In the genomic region with DNA sequence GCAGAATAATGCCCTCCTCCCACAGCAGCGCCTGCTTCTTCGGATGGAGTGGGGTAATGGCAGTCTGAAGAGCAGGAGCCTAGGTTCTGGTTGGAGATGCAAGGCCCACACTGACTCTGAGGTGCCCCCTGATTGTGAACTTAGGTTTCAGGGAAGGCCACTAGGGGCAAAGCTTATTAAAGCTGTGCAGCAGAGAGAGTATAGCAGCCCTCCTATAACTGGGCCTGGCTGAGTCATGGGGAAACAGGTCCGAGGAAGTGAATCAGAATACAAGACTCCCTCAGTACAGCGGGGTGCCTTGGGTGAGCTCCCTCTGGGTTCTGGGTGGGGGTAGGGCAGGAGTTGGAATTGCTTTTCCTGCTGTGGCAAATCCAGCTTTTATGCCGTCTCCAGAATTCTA, we compare ENCODE assay signal across 12 mouse cellular contexts. TPM values are rescaled to one million over a fixed set of nuclear protein-coding genes. Genes with fewer than 3 reads are reported as not detected.
DNase-seq lines count a peak whose midpoint lies in the region; ATAC-seq lines count a peak whose summit lies in the region.
"Had no signal": no experiment of that assay in that cellular context is flagged by ENCODE, and none has a peak within 500 bp of the region (broad histone marks: within the 10 kb centered on the region; RNA-seq: fewer than 3 reads in every experiment).

No protein-coding gene starts in this region.

- 71% methylated on average over 5 of the region's 5 CpGs for whole genome bisulfite sequencing in forebrain, embryonic 13.5 days
- WGBS in forebrain, embryonic 16.5 days = 68% methylated on average over 5 of the region's 5 CpGs
- 62% methylated on average over 5 of the region's 5 CpGs for WGBS in midbrain, embryonic 14.5 days
- 69% methylated on average over 5 of the region's 5 CpGs for WGBS in midbrain, embryonic 16.5 days
- WGBS in hindbrain, embryonic 11.5 days = 70% methylated on average over 5 of the region's 5 CpGs
- WGBS in neural tube, embryonic 14.5 days = 71% methylated on average over 5 of the region's 5 CpGs

- no peak for ATAC-seq in forebrain, embryonic 13.5 days
- no peak for ATAC-seq in forebrain, embryonic 16.5 days
- ATAC-seq in midbrain, embryonic 14.5 days (ENCODE audit: low FRiP score, low TSS enrichment) = no peak
- no peak for ATAC-seq in midbrain, embryonic 16.5 days
- no peak for ATAC-seq in hindbrain, embryonic 11.5 days (ENCODE audit: low FRiP score)
- peak; percentile 15; the same call in 1 of the 2 replicates for ATAC-seq in neural tube, embryonic 14.5 days (ENCODE audit: low read depth)

- H3K4me3 ChIP-seq in forebrain, embryonic 13.5 days = no peak overlapping the region
- H3K4me3 ChIP-seq in forebrain, embryonic 16.5 days (replicated peaks; ENCODE audit: low read length) = no peak overlapping the region
- no peak overlapping the region for H3K4me3 ChIP-seq in midbrain, embryonic 14.5 days (replicated peaks; ENCODE audit: low read depth, low read length)
- H3K4me3 ChIP-seq in midbrain, embryonic 16.5 days (ENCODE audit: low read depth, low read length) = no peak overlapping the region
- H3K4me3 ChIP-seq in hindbrain, embryonic 11.5 days (ENCODE audit: low read depth, low read length) = no peak overlapping the region
- no peak overlapping the region for H3K4me3 ChIP-seq in neural tube, embryonic 14.5 days (ENCODE audit: low read depth, low read length)
- H3K4me3 ChIP-seq: heart, embryonic 15.5 days had no signal

- H3K4me1 ChIP-seq in forebrain, embryonic 13.5 days = peaks cover 65% of the 10 kb centered on the region
- peaks cover 42% of the 10 kb centered on the region for H3K4me1 ChIP-seq in forebrain, embryonic 16.5 days (replicated peaks; ENCODE audit: control insufficient read depth, insufficient read depth, low read length)
- peaks cover 44% of the 10 kb centered on the region for H3K4me1 ChIP-seq in midbrain, embryonic 14.5 days (ENCODE audit: control insufficient read depth, insufficient read depth, low read length)
- peaks cover 26% of the 10 kb centered on the region for H3K4me1 ChIP-seq in midbrain, embryonic 16.5 days (ENCODE audit: control insufficient read depth, insufficient read depth, low read length)
- peaks cover 9% of the 10 kb centered on the region; the same call in 1 of the 2 replicates for H3K4me1 ChIP-seq in hindbrain, embryonic 11.5 days (replicated peaks; ENCODE audit: control insufficient read depth, insufficient read depth, low read length)
- H3K4me1 ChIP-seq in neural tube, embryonic 14.5 days (ENCODE audit: control insufficient read depth, insufficient read depth, low read length) = peaks cover 44% of the 10 kb centered on the region

- no peak overlapping the region for H3K4me2 ChIP-seq in forebrain, embryonic 13.5 days
- H3K4me2 ChIP-seq in forebrain, embryonic 16.5 days (ENCODE audit: low read length) = no peak overlapping the region
- H3K4me2 ChIP-seq in midbrain, embryonic 14.5 days (ENCODE audit: low read length) = no peak overlapping the region
- no peak overlapping the region for H3K4me2 ChIP-seq in midbrain, embryonic 16.5 days (ENCODE audit: low read length)
- H3K4me2 ChIP-seq in hindbrain, embryonic 11.5 days (replicated peaks; ENCODE audit: low read depth, low read length) = no peak overlapping the region
- no peak overlapping the region for H3K4me2 ChIP-seq in neural tube, embryonic 14.5 days (ENCODE audit: low read depth, low read length)
- H3K4me2 ChIP-seq: heart, embryonic 15.5 days had no signal

- no peak for DNase-seq in midbrain, embryonic 14.5 days
- DNase-seq in hindbrain, embryonic 11.5 days (ENCODE audit: low spot score) = no peak
- DNase-seq in thymus, postnatal 25 days = no peak
- DNase-seq in left cerebral cortex, postnatal 10 days (ENCODE audit: extremely low spot score in 1 of 2, low spot score in 2 of 2) = no peak
- DNase-seq: kidney, postnatal 14 days had no signal

- no peak overlapping the region for H3K9ac ChIP-seq in forebrain, embryonic 13.5 days
- no peak overlapping the region for H3K9ac ChIP-seq in forebrain, embryonic 16.5 days (replicated peaks; ENCODE audit: low read depth, low read length)
- no peak overlapping the region for H3K9ac ChIP-seq in midbrain, embryonic 14.5 days (replicated peaks; ENCODE audit: low read length)
- no peak overlapping the region for H3K9ac ChIP-seq in midbrain, embryonic 16.5 days (ENCODE audit: low read depth, low read length)
- no peak overlapping the region for H3K9ac ChIP-seq in hindbrain, embryonic 11.5 days (ENCODE audit: low read depth, low read length)
- no peak overlapping the region for H3K9ac ChIP-seq in neural tube, embryonic 14.5 days (replicated peaks; ENCODE audit: low read depth, low read length)
- H3K9ac ChIP-seq: heart, embryonic 15.5 days; liver, embryonic 14.5 days had no signal

- no peaks in the 10 kb centered on the region for H3K27me3 ChIP-seq in forebrain, embryonic 13.5 days
- H3K27me3 ChIP-seq in forebrain, embryonic 16.5 days (replicated peaks; ENCODE audit: control insufficient read depth, insufficient read depth, low read length) = no peaks in the 10 kb centered on the region
- H3K27me3 ChIP-seq in midbrain, embryonic 14.5 days (ENCODE audit: control insufficient read depth, insufficient read depth, low read length) = no peaks in the 10 kb centered on the region
- no peaks in the 10 kb centered on the region for H3K27me3 ChIP-seq in midbrain, embryonic 16.5 days (ENCODE audit: control insufficient read depth, insufficient read depth, low read depth, low read length)
- H3K27me3 ChIP-seq in hindbrain, embryonic 11.5 days (ENCODE audit: control insufficient read depth, insufficient read depth, low read length) = no peaks in the 10 kb centered on the region
- no peaks in the 10 kb centered on the region for H3K27me3 ChIP-seq in neural tube, embryonic 14.5 days (ENCODE audit: control insufficient read depth, insufficient read depth, low read length)
- H3K27me3 ChIP-seq: heart, embryonic 15.5 days had no signal

- peak overlapping the region; percentile 26; the same call in 1 of the 2 replicates for H3K27ac ChIP-seq in forebrain, embryonic 13.5 days
- no peak overlapping the region for H3K27ac ChIP-seq in forebrain, embryonic 16.5 days (ENCODE audit: low read length)
- H3K27ac ChIP-seq in midbrain, embryonic 14.5 days (replicated peaks; ENCODE audit: low read depth, low read length) = peak overlapping the region; percentile 49; the same call in 1 of the 2 replicates
- H3K27ac ChIP-seq in midbrain, embryonic 16.5 days (ENCODE audit: low read length) = no peak overlapping the region
- H3K27ac ChIP-seq in hindbrain, embryonic 11.5 days (ENCODE audit: low read depth, low read length) = peak overlapping the region; percentile 59; the same call in 1 of the 2 replicates
- H3K27ac ChIP-seq in neural tube, embryonic 14.5 days (ENCODE audit: low read depth, low read length) = peak overlapping the region; percentile 48; the same call in 1 of the 2 replicates
- H3K27ac ChIP-seq: heart, embryonic 15.5 days; liver, embryonic 14.5 days had no signal

- no peaks in the 10 kb centered on the region for H3K9me3 ChIP-seq in forebrain, embryonic 13.5 days (replicated peaks)
- no peaks in the 10 kb centered on the region for H3K9me3 ChIP-seq in forebrain, embryonic 16.5 days (ENCODE audit: control insufficient read depth, low read length)
- no peaks in the 10 kb centered on the region for H3K9me3 ChIP-seq in midbrain, embryonic 14.5 days (ENCODE audit: control insufficient read depth, low read length)
- H3K9me3 ChIP-seq in midbrain, embryonic 16.5 days (replicated peaks; ENCODE audit: control insufficient read depth, low read length, poor library complexity, severe bottlenecking) = no peaks in the 10 kb centered on the region
- no peaks in the 10 kb centered on the region for H3K9me3 ChIP-seq in hindbrain, embryonic 11.5 days (ENCODE audit: control insufficient read depth, low read length)
- H3K9me3 ChIP-seq in neural tube, embryonic 14.5 days (ENCODE audit: control insufficient read depth, low read length) = no peaks in the 10 kb centered on the region
- H3K9me3 ChIP-seq: heart, embryonic 15.5 days had no signal

- H3K36me3 ChIP-seq in forebrain, embryonic 13.5 days (ENCODE audit: poor library complexity, severe bottlenecking) = 0 out of 2 replicates have a peak, but pooled peaks cover 14% of the 10 kb centered on the region
- H3K36me3 ChIP-seq in forebrain, embryonic 16.5 days (ENCODE audit: control insufficient read depth, insufficient read depth) = no peaks in the 10 kb centered on the region
- 0 out of 2 replicates have a peak, but pooled peaks cover 2% of the 10 kb centered on the region for H3K36me3 ChIP-seq in midbrain, embryonic 14.5 days (ENCODE audit: control insufficient read depth, insufficient read depth, low read length)
- H3K36me3 ChIP-seq in midbrain, embryonic 16.5 days (ENCODE audit: control insufficient read depth, insufficient read depth, low read length) = no peaks in the 10 kb centered on the region
- no peaks in the 10 kb centered on the region for H3K36me3 ChIP-seq in hindbrain, embryonic 11.5 days (ENCODE audit: control insufficient read depth, insufficient read depth, low read length)
- H3K36me3 ChIP-seq in neural tube, embryonic 14.5 days (ENCODE audit: control insufficient read depth, insufficient read depth, low read length) = no peaks in the 10 kb centered on the region

- intact Hi-C loops in left cerebral cortex, postnatal 10 days (cut with DNase I) = no loop called here

RNA-seq across cellular contexts. Expression of a gene that starts 33.3 kb away (rescaled TPM):
- polyA plus RNA-seq in forebrain, embryonic 13.5 days (2015; fragmentation: Nextera tagmentation; extraction: Ambion mirVana) = 9.0 and 11.4 TPM in 2 replicates
- polyA plus RNA-seq in forebrain, embryonic 16.5 days (2015; fragmentation: Nextera tagmentation; extraction: Ambion mirVana) = 14.4 and 20.3 TPM in 2 replicates
- polyA plus RNA-seq in midbrain, embryonic 14.5 days (2014; fragmentation: Nextera tagmentation; extraction: Ambion mirVana) = 14.8 and 24.3 TPM in 2 replicates
- 14.4 and 15.9 TPM in 2 replicates for polyA plus RNA-seq in midbrain, embryonic 16.5 days (2015; fragmentation: Nextera tagmentation; extraction: Ambion mirVana)
- polyA plus RNA-seq in hindbrain, embryonic 11.5 days (2014; fragmentation: Nextera tagmentation; extraction: Ambion mirVana) = 16.1 and 18.1 TPM in 2 replicates
- 11.7 and 13.7 TPM in 2 replicates for polyA plus RNA-seq in neural tube, embryonic 14.5 days (2014; fragmentation: Nextera tagmentation; extraction: Ambion mirVana)
- 100 to 1,000 TPM; 110 to 118 TPM for total RNA-seq in left cerebral cortex, postnatal 10 days (2021)

RNA-seq across cellular contexts. Expression of a gene that starts 51.4 kb away (rescaled TPM):
- polyA plus RNA-seq in forebrain, embryonic 13.5 days (2015; fragmentation: Nextera tagmentation; extraction: Ambion mirVana) = not detected in 2 replicates
- polyA plus RNA-seq in forebrain, embryonic 16.5 days (2015; fragmentation: Nextera tagmentation; extraction: Ambion mirVana) = not detected in 2 replicates
- not detected in 2 replicates for polyA plus RNA-seq in midbrain, embryonic 14.5 days (2014; fragmentation: Nextera tagmentation; extraction: Ambion mirVana)
- not detected in 2 replicates for polyA plus RNA-seq in midbrain, embryonic 16.5 days (2015; fragmentation: Nextera tagmentation; extraction: Ambion mirVana)
- not detected in 2 replicates for polyA plus RNA-seq in hindbrain, embryonic 11.5 days (2014; fragmentation: Nextera tagmentation; extraction: Ambion mirVana)
- polyA plus RNA-seq in neural tube, embryonic 14.5 days (2014; fragmentation: Nextera tagmentation; extraction: Ambion mirVana) = not detected in 2 replicates
- not detected for total RNA-seq in left cerebral cortex, postnatal 10 days (2021)
- polyA plus RNA-seq: cortical plate, adult 2 months; heart, embryonic 15.5 days; liver, embryonic 14.5 days had no signal

Comparison
In these comparisons a context has a peak if more than half of its experiments do, and no peak if none do; other contexts are left out.
1. H3K27ac ChIP-seq: peak in forebrain, embryonic 13.5 days (single experiment), midbrain, embryonic 14.5 days (single experiment), hindbrain, embryonic 11.5 days (single experiment) and neural tube, embryonic 14.5 days (single experiment); none in forebrain, embryonic 16.5 days (single experiment) and midbrain, embryonic 16.5 days (single experiment).